Mouse (Mus musculus) heart, adult 2 months (tissue): ENCODE data around the gene Pabpc4. TPM values are rescaled to one million over a fixed set of nuclear protein-coding genes. Genes with fewer than 3 reads are reported as not detected.
A peak's percentile ranks its signal among the peaks of the same experiment; 100 is the strongest.

Source experiments
- DNase-seq, 2 experiments: peaks; one replicate each; pipeline ENCODE4 v3.0.0; 2021
- H3K27ac ChIP-seq: fragments of 200-600 bp; 2 replicates; pipeline ENCODE4 v1.8.1; 2022
- H3K27me3 ChIP-seq: fragments of 200-500 bp; 2 replicates; pipeline ENCODE4 v1.6.1; 2012; ENCODE audit warnings: mild to moderate bottlenecking, low read length, inconsistent platforms, mixed read lengths; ENCODE audit not compliant: control insufficient read depth, insufficient read depth
- H3K36me3 ChIP-seq: fragments of 200-500 bp; 2 replicates; pipeline ENCODE4 v1.6.1; 2012; ENCODE audit warnings: low read length, inconsistent platforms; ENCODE audit not compliant: control insufficient read depth, insufficient read depth
- H3K4me1 ChIP-seq: fragments of 200-500 bp; 2 replicates; pipeline ENCODE4 v1.6.1; 2011; ENCODE audit warnings: low read length; ENCODE audit not compliant: control insufficient read depth, insufficient read depth
- H3K4me3 ChIP-seq: fragments of 200-600 bp; 2 replicates; pipeline ENCODE4 v1.8.1; 2022
- H3K79me2 ChIP-seq: fragments of 200-500 bp; replicated peaks from 2 replicates; pipeline ENCODE4 v1.6.1; 2012; ENCODE audit warnings: mild to moderate bottlenecking, inconsistent platforms, low read length, moderate library complexity, mixed read lengths; ENCODE audit not compliant: control insufficient read depth, insufficient read depth
- H3K9ac ChIP-seq: fragments of 200-500 bp; 2 replicates; pipeline ENCODE4 v1.6.1; 2012; ENCODE audit warnings: low read depth, mild to moderate bottlenecking, control low read depth, inconsistent platforms, low read length, mixed read lengths
- CTCF ChIP-seq: fragments of 200-600 bp; IDR thresholded peaks from 2 replicates; pipeline ENCODE4 v1.8.1; 2022; ENCODE audit warnings: antibody characterized with exemption, mild to moderate bottlenecking, moderate library complexity
- EP300 ChIP-seq: fragments of 200-500 bp; IDR thresholded peaks from 2 replicates; pipeline ENCODE4 v1.6.1; 2011; ENCODE audit warnings: low read depth, low read length, control low read depth; ENCODE audit not compliant: insufficient read depth
- POLR2A ChIP-seq: fragments of 200-500 bp; IDR thresholded peaks from 2 replicates; pipeline ENCODE4 v1.6.1; 2011; ENCODE audit warnings: mild to moderate bottlenecking, low read depth, low read length, control low read depth; ENCODE audit not compliant: insufficient read depth
- WGBS: fragments of 180-500 bp; shearing (Covaris S2); methylation state at CpG from one replicate; pipeline ENCODE4 v1.1.7; 2018; 5-methylcytosine and 5-hydroxymethylcytosine counted together
- intact Hi-C: fragments of 180-260 bp; cut with DNase I; formaldehyde crosslinking; loops from one replicate; pipeline ENCODE4 v1.15.1; 2025
- polyA plus RNA-seq: library from polyadenylated mRNA; depleted of rRNA; stranded (reverse); fragments of >200 nt; gene quantifications from 2 replicates; pipeline ENCODE4 v1.2.3, GENCODE M21; 2012
- total RNA-seq, 2 experiments: library from RNA; stranded (reverse); gene quantifications; 2 replicates each; pipeline ENCODE4 v1.2.3; 2021

Gene Pabpc4
- total and polyA plus RNA-seq, 3 experiments = 299 to 376 (median 336) TPM

- Histone ChIP-seq H3K36me3 (peaks cover 6% of the 10 kb centered on the region; the same call in 1 of the 2 replicates), H3K27ac (peak overlapping the region; percentile 83), H3K4me3 (no peak overlapping the region), H3K27me3 (no peaks in the 10 kb centered on the region), H3K9ac (no peak overlapping the region), H3K4me1 (peaks cover 21% of the 10 kb centered on the region), H3K79me2 (no peaks in the 10 kb centered on the region)
- TF ChIP-seq POLR2A (no peak), EP300 (no peak), CTCF (no peak)
- DNase-seq = no peak
- 75% methylated on average over 7 of the region's 7 CpGs for WGBS
- intact Hi-C loops = no loop called here
Measured at GRCm38 (mm10) chr4:123246221-123246620, 15.9 kb upstream of the Pabpc4 start.

GRCm38 (mm10) chr4:123246651-123247050 is 15.5 kb upstream of the Pabpc4 start:
- TF ChIP-seq EP300 = no peak
- no peak for TF ChIP-seq CTCF
- no peak for TF ChIP-seq POLR2A
- Histone ChIP-seq H3K4me3 (no peak overlapping the region), H3K79me2 (no peaks in the 10 kb centered on the region), H3K27ac (peak overlapping the region; percentile 83), H3K4me1 (peaks cover 21% of the 10 kb centered on the region), H3K27me3 (no peaks in the 10 kb centered on the region), H3K36me3 (peaks cover 6% of the 10 kb centered on the region; the same call in 1 of the 2 replicates), H3K9ac (no peak overlapping the region)
- no peak for DNase-seq
- intact Hi-C loops = no loop called here
- 79% methylated on average over 5 of the region's 5 CpGs for WGBS

- WGBS = 37% methylated on average over 7 of the region's 7 CpGs
- peak overlapping the region; percentile 83 for H3K27ac ChIP-seq
- intact Hi-C loops = no loop called here
- H3K9ac ChIP-seq = no peak overlapping the region
- peaks cover 6% of the 10 kb centered on the region; the same call in 1 of the 2 replicates for H3K36me3 ChIP-seq
- H3K27me3 ChIP-seq = no peaks in the 10 kb centered on the region
- TF ChIP-seq POLR2A (peak; percentile 19), CTCF (no peak), EP300 (peak; percentile 48; the same call in 1 of the 2 replicates)
- H3K79me2 ChIP-seq = no peaks in the 10 kb centered on the region
- H3K4me3 ChIP-seq = no peak overlapping the region
- peak; percentile 56 to 79 for DNase-seq
- H3K4me1 ChIP-seq = peaks cover 23% of the 10 kb centered on the region
Measured at GRCm38 (mm10) chr4:123247147-123247880, 14.8 kb upstream of the Pabpc4 start.

- H3K27ac ChIP-seq = peak overlapping the region; percentile 83
- H3K4me1 ChIP-seq = peaks cover 24% of the 10 kb centered on the region
- peak; percentile 34; the same call in 1 of the 2 replicates for TF ChIP-seq POLR2A
- peak; percentile 75 for TF ChIP-seq EP300
- peak; percentile 60 for TF ChIP-seq CTCF
- peaks cover 6% of the 10 kb centered on the region; the same call in 1 of the 2 replicates for H3K36me3 ChIP-seq
- DNase-seq = peak; percentile 79 to 91
- H3K79me2 ChIP-seq = no peaks in the 10 kb centered on the region
- H3K4me3 ChIP-seq = no peak overlapping the region
- intact Hi-C loops = no loop called here
- no peaks in the 10 kb centered on the region for H3K27me3 ChIP-seq
- WGBS = 30% methylated on average over 7 of the region's 7 CpGs
- no peak overlapping the region for H3K9ac ChIP-seq
Measured at GRCm38 (mm10) chr4:123248971-123249567, 13.1 kb upstream of the Pabpc4 start.

- intact Hi-C loops = loop anchor here (5.0 kb wide), 1 partner anchor 95 kb away; no protein-coding TSS in a partner anchor
- Histone ChIP-seq H3K36me3 (peaks cover 6% of the 10 kb centered on the region; the same call in 1 of the 2 replicates), H3K79me2 (no peaks in the 10 kb centered on the region), H3K4me3 (no peak overlapping the region), H3K9ac (no peak overlapping the region), H3K4me1 (peaks cover 18% of the 10 kb centered on the region), H3K27me3 (no peaks in the 10 kb centered on the region), H3K27ac (no peak overlapping the region)
- TF ChIP-seq EP300 (no peak), CTCF (no peak), POLR2A (no peak)
- 55% methylated on average over 5 of the region's 5 CpGs for WGBS
- DNase-seq = no peak
Measured at GRCm38 (mm10) chr4:123252214-123252613, 9.9 kb upstream of the Pabpc4 start.

- no peak overlapping the region for H3K9ac ChIP-seq
- DNase-seq = no peak
- no peaks in the 10 kb centered on the region for H3K36me3 ChIP-seq
- 9% methylated on average over 5 of the region's 5 CpGs for WGBS
- H3K27ac ChIP-seq = no peak overlapping the region
- H3K27me3 ChIP-seq = no peaks in the 10 kb centered on the region
- peaks cover 5% of the 10 kb centered on the region for H3K4me1 ChIP-seq
- no peaks in the 10 kb centered on the region for H3K79me2 ChIP-seq
- no peak overlapping the region for H3K4me3 ChIP-seq
- TF ChIP-seq CTCF (peak; percentile 84), EP300 (0 out of 2 replicates have a peak, but pooled peaks have one; percentile 22), POLR2A (no peak)
- intact Hi-C loops = loop anchor here (1.0 to 5.0 kb wide), 2 partner anchors 35 to 97 kb away; no protein-coding TSS in a partner anchor
Measured at GRCm38 (mm10) chr4:123254617-123255016, 7.5 kb upstream of the Pabpc4 start.
